Mouse (Mus musculus): ENCODE results near the gene Fbxl16. TPM values are rescaled to one million over a fixed set of nuclear protein-coding genes. Genes with fewer than 3 reads are reported as not detected.
A peak's percentile ranks its signal among the peaks of the same experiment; 100 is the strongest.

The Fbxl16 gene
- polyA plus RNA-seq, 1 experiment from 2014 or later, result 2.2 TPM

- Histone ChIP-seq H3K27me3 (no peaks in the 10 kb centered on the region), H3K9me3 (replicated peaks) (no peaks in the 10 kb centered on the region), H3K36me3 (peaks cover 70% of the 10 kb centered on the region), H3K4me1 (peaks cover 20% of the 10 kb centered on the region), H3K4me2 (peak overlapping the region; percentile 67), H3K9ac (peak overlapping the region; percentile 69; the same call in 1 of the 2 replicates), H3K27ac (no peak overlapping the region), H3K4me3 (replicated peaks) (peak overlapping the region; percentile 72)
- 75% methylated on average over 15 of the region's 15 CpGs for WGBS
- no peak for ATAC-seq (replicated peaks; ENCODE audit: low FRiP score)
These were observed 24.9 kb upstream of the Fbxl16 start for GRCm38 (mm10) chr17:25783861-25784574.

GRCm38 (mm10) chr17:25785281-25785745, 23.6 kb upstream of the Fbxl16 start, which contains the start of gene Haghl:
Gene Haghl, minus strand, starts transcription at chr17:25785673.
- ATAC-seq (replicated peaks; ENCODE audit: low FRiP score), result peak; percentile 86
- Histone ChIP-seq H3K27me3 (no peaks in the 10 kb centered on the region), H3K9ac (peak within 1 kb of the TSS; percentile 69), H3K4me2 (peak within 1 kb of the TSS; percentile 67), H3K4me3 (replicated peaks) (peak within 1 kb of the TSS; percentile 72), H3K9me3 (replicated peaks) (no peaks in the 10 kb centered on the region), H3K36me3 (peaks cover 69% of the 10 kb centered on the region), H3K4me1 (peaks cover 20% of the 10 kb centered on the region), H3K27ac (peak within 1 kb of the TSS; percentile 96)
- WGBS, result under 1% methylated on average over 23 of the region's 23 CpGs

DNA sequence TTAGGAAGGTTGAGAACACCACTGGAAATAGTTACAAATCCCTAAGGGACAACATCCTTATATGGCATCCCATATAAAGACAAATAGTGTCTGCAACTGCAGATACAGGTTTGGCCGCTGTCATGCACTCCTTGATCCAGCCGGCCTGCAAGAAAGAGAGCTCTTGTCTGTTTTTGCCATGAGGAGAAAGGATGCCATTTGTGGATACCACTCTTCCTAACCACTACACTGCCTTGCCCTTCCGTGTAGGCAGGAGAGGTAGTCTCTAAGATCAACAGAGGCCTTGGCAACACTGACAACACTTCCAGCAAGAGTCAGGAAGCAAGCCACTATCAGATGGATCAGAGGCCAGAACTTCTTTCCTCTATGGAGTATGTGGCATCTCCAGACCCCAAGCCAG, 22.6 kb upstream of the Fbxl16 start, which contains the start of gene Ccdc78:
Ccdc78 (plus strand) TSS at position 301 of the 400 bp plus-strand sequence.
- WGBS, result 83% methylated on average over 3 of the region's 3 CpGs
- H3K27me3 ChIP-seq, result no peaks in the 10 kb centered on the region

DNA sequence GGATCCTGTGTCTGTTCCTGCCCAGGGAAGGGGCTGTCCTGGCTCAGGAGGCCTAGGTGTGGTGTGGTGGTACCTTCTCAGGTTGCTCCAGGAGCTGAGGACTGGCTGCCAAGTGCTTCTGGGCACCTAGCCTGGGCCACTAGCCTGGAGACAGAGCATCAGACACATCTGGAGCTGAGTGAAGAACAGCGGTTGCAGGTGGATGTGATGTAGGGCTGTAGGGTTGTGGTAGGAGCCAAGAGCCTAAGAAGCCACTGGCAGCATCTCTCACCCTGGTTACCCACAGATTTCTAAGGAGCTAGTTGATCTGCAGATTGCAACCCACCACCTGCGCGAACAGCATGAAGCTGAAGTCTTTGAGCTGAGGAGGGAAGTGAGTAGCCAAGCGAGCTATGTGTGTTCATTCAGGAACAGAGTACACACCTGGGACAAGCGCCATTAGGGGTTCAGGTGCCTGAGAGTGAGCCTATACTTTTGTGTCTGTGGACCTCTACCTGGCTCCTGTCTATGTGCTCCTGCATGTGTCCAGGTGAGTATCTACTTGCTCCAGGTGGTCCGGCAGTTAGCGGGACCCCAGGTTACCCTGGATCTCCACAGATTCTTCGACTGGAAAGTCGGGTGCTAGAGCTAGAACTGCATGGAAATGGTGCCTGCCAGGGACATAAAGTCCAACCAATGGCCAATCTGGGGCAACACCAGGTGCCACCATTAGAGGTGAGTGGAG, 21.9 kb upstream of the Fbxl16 start:
- H3K36me3 ChIP-seq, result peaks cover 57% of the 10 kb centered on the region

More for the DNA sequence above, 22.6 kb upstream of the Fbxl16 start, which contains the start of gene Ccdc78:
- Histone ChIP-seq H3K9me3 (replicated peaks) (no peaks in the 10 kb centered on the region), H3K36me3 (peaks cover 64% of the 10 kb centered on the region), H3K4me3 (replicated peaks) (peak within 1 kb of the TSS; percentile 72), H3K27ac (peak within 1 kb of the TSS; percentile 96), H3K9ac (peak within 1 kb of the TSS; percentile 69), H3K4me2 (peak within 1 kb of the TSS; percentile 67), H3K4me1 (peaks cover 29% of the 10 kb centered on the region)
- ATAC-seq (replicated peaks; ENCODE audit: low FRiP score), result no peak

DNA sequence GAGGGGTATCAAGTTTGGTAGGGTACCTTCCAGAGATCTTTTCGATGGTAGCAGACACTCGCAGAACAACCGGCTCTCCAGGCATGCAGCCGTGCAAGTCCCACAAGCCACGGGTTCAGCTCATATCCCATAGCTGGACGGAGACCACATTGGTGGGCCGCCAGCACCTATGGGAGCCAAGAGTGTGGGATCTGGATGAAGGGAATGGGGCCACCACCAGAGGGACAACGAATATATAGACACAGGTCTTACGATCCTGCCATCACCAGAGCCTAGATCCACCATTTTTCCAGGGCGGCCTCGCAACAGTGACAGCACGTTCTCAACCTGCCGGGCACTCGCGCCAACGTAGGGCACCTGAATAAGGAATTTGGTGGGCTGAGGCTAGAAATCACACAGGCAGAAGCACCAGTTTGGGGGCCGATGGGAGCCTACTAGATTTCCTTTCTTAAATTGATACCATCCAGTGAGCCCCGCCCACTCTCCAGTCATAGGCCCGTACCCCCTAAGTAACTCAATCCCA, 17.5 kb upstream of the Fbxl16 start:
- 25% methylated on average over 19 of the region's 19 CpGs for WGBS

More for the DNA sequence above, 21.9 kb upstream of the Fbxl16 start:
- Histone ChIP-seq H3K9me3 (replicated peaks) (no peaks in the 10 kb centered on the region), H3K27me3 (no peaks in the 10 kb centered on the region), H3K4me2 (no peak overlapping the region), H3K27ac (no peak overlapping the region), H3K9ac (no peak overlapping the region), H3K4me1 (peaks cover 34% of the 10 kb centered on the region), H3K4me3 (replicated peaks) (no peak overlapping the region)
- no peak for ATAC-seq (replicated peaks; ENCODE audit: low FRiP score)
- 90% methylated on average over 9 of the region's 9 CpGs for WGBS

GRCm38 (mm10) chr17:25791843-25792527, 16.9 kb upstream of the Fbxl16 start:
- peak overlapping the region; percentile 79 for H3K4me2 ChIP-seq
- no peaks in the 10 kb centered on the region for H3K9me3 ChIP-seq (replicated peaks)
- peak overlapping the region; percentile 98 for H3K27ac ChIP-seq
- H3K27me3 ChIP-seq, result no peaks in the 10 kb centered on the region
- peaks cover 55% of the 10 kb centered on the region for H3K4me1 ChIP-seq
- H3K4me3 ChIP-seq (replicated peaks), result peak overlapping the region; percentile 78
- WGBS, result under 1% methylated on average over 45 of the region's 45 CpGs
- H3K36me3 ChIP-seq, result peaks cover 38% of the 10 kb centered on the region
- peak overlapping the region; percentile 73 for H3K9ac ChIP-seq
- ATAC-seq (replicated peaks; ENCODE audit: low FRiP score), result peak; percentile 49

More for the DNA sequence above, 17.5 kb upstream of the Fbxl16 start:
- H3K4me3 ChIP-seq (replicated peaks), result peak overlapping the region; percentile 78
- H3K9ac ChIP-seq, result peak overlapping the region; percentile 73
- ATAC-seq (replicated peaks; ENCODE audit: low FRiP score), result no peak; the same call in 1 of the 2 replicates
- H3K27ac ChIP-seq, result peak overlapping the region; percentile 98
- H3K36me3 ChIP-seq, result peaks cover 40% of the 10 kb centered on the region
- H3K9me3 ChIP-seq (replicated peaks), result no peaks in the 10 kb centered on the region
- H3K4me1 ChIP-seq, result peaks cover 54% of the 10 kb centered on the region
- H3K27me3 ChIP-seq, result no peaks in the 10 kb centered on the region
- H3K4me2 ChIP-seq, result peak overlapping the region; percentile 79

GRCm38 (mm10) chr17:25792615-25793014, 16.3 kb upstream of the Fbxl16 start, which contains the start of gene Fam173a:
Gene Fam173a, minus strand, starts transcription at chr17:25792901.
- Histone ChIP-seq H3K36me3 (peaks cover 31% of the 10 kb centered on the region), H3K9me3 (replicated peaks) (no peaks in the 10 kb centered on the region), H3K27ac (peak within 1 kb of the TSS; percentile 98), H3K4me1 (peaks cover 61% of the 10 kb centered on the region), H3K4me2 (peak within 1 kb of the TSS; percentile 79), H3K9ac (peak within 1 kb of the TSS; percentile 73), H3K27me3 (no peaks in the 10 kb centered on the region), H3K4me3 (replicated peaks) (peak within 1 kb of the TSS; percentile 78)
- peak; percentile 59; the same call in 1 of the 2 replicates for ATAC-seq (replicated peaks; ENCODE audit: low FRiP score)
- 0% methylated on average over 14 of the region's 14 CpGs for WGBS

DNA sequence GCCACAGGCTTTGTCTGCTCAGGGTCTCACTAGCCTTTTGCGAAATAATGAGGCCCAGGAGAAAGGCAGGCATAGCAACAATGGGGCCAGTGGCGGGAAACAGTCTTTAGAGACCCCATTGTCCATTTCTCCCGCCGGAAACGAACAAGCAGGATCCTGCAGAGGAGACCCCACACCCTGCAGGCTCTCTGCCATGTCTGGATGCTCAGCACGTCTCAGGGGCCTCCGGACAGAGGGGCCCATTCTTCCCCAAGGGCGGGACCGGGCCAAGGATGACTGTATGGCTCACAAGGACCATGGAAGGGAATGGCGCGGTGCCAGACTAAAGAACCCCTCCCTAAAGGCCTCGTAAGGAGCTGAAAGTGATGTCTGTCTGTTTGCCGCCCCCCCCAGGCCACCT, 14.7 kb upstream of the Fbxl16 start:
- H3K9ac ChIP-seq, result no peak overlapping the region
- H3K4me2 ChIP-seq, result 0 out of 2 replicates have a peak overlapping the region, but pooled peaks have one; percentile 1
- H3K4me1 ChIP-seq, result peaks cover 63% of the 10 kb centered on the region
- no peaks in the 10 kb centered on the region for H3K9me3 ChIP-seq (replicated peaks)
- no peak for ATAC-seq (replicated peaks; ENCODE audit: low FRiP score)
- 0 out of 2 replicates have a peak overlapping the region, but pooled peaks have one; percentile 29 for H3K27ac ChIP-seq
- no peak overlapping the region for H3K4me3 ChIP-seq (replicated peaks)
- peaks cover 17% of the 10 kb centered on the region for H3K36me3 ChIP-seq
- 0 out of 2 replicates have a peak, but pooled peaks cover 3% of the 10 kb centered on the region for H3K27me3 ChIP-seq
- WGBS, result 78% methylated on average over 13 of the region's 13 CpGs

- Histone ChIP-seq H3K4me3 (replicated peaks) (peak overlapping the region; percentile 67), H3K4me1 (peaks cover 63% of the 10 kb centered on the region), H3K9ac (no peak overlapping the region; the same call in 1 of the 2 replicates), H3K27me3 (0 out of 2 replicates have a peak, but pooled peaks cover 3% of the 10 kb centered on the region), H3K9me3 (replicated peaks) (no peaks in the 10 kb centered on the region), H3K27ac (peak overlapping the region; percentile 18; the same call in 1 of the 2 replicates), H3K36me3 (peaks cover 9% of the 10 kb centered on the region; the same call in 1 of the 2 replicates), H3K4me2 (peak overlapping the region; percentile 93)
- 80% methylated on average over 17 of the region's 17 CpGs for WGBS
- ATAC-seq (replicated peaks; ENCODE audit: low FRiP score), result no peak
These were observed 13.9 kb upstream of the Fbxl16 start for GRCm38 (mm10) chr17:25794998-25795397.

DNA sequence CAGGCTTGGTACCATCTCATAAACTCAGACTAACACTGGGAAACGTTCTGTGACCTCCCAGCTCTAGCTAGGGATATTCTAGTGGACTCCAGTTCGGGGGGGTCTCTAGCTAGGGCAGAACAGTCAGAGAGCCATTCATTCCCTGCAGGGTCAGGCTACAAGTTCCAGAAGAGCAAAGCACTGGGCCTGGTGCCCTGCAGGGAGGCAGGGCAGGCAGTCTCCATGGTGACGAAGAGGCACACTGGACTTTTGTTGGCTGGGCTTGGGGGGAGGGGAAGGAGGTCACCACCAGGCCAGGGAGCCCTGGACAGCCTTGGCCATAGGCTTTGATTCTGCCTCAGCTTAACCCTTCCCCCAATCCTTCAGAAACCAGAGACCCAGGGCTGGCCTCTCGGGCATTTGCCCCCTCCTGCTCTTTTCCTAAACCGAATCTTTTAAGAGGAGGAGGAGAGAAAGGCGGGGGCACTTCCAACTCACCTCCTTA, 13.2 kb upstream of the Fbxl16 start, which contains the start of gene AC134908.4:
AC134908.4 (minus strand) TSS at position 51 of the 484 bp plus-strand sequence.
- WGBS, result 11% methylated on average over 6 of the region's 6 CpGs
- Histone ChIP-seq H3K4me2 (peak within 1 kb of the TSS; percentile 93), H3K27me3 (0 out of 2 replicates have a peak, but pooled peaks cover 3% of the 10 kb centered on the region), H3K9me3 (replicated peaks) (no peaks in the 10 kb centered on the region), H3K27ac (peak within 1 kb of the TSS; percentile 56), H3K4me1 (peaks cover 60% of the 10 kb centered on the region), H3K36me3 (0 out of 2 replicates have a peak, but pooled peaks cover 5% of the 10 kb centered on the region), H3K9ac (peak within 1 kb of the TSS; percentile 65), H3K4me3 (replicated peaks) (peak within 1 kb of the TSS; percentile 67)
- peak; percentile 34 for ATAC-seq (replicated peaks; ENCODE audit: low FRiP score)

Measured in kidney, embryonic 15.5 days (tissue).